Mouse (Mus musculus) bone marrow, adult 2 months (tissue): ENCODE measurements around the gene Olfr963.

Source experiments
- CTCF ChIP-seq: fragments of 200-500 bp; IDR thresholded peaks from 2 replicates; pipeline ENCODE4 v1.5.1; 2011; ENCODE audit warnings: low read length, control low read depth; ENCODE audit not compliant: control insufficient read depth, insufficient read depth
- POLR2A ChIP-seq: fragments of 200-500 bp; IDR thresholded peaks from 2 replicates; pipeline ENCODE4 v1.6.1; 2011; ENCODE audit warnings: low read depth, mild to moderate bottlenecking, control low read depth, low read length, borderline replicate concordance; ENCODE audit not compliant: control insufficient read depth

- TF ChIP-seq CTCF (no peak), POLR2A (no peak)
Measured at GRCm38 (mm10) chr9:39707017-39707416, 40.0 kb downstream of the Olfr963 start, which contains the start of gene Olfr149.
